Mouse (Mus musculus) C2C12 (cell line): Measurements from ENCODE around the gene Lix1. TPM values are rescaled to one million over a fixed set of nuclear protein-coding genes. Genes with fewer than 3 reads are reported as not detected.

Experiments used
- H3K27me3 ChIP-seq: one replicate; pipeline ENCODE4 v1.6.1; 2011; ENCODE audit not compliant: control insufficient read depth, insufficient read depth, insufficient read length
- H3K36me3 ChIP-seq: one replicate; pipeline ENCODE4 v1.6.1; 2011; ENCODE audit not compliant: control insufficient read depth, insufficient read depth
- H3K4me3 ChIP-seq: one replicate; pipeline ENCODE4 v1.5.1; 2011; ENCODE audit warnings: mild to moderate bottlenecking, control low read depth; ENCODE audit not compliant: poor library complexity, insufficient read depth, severe bottlenecking
- H3K79me2 ChIP-seq: one replicate; pipeline ENCODE4 v1.6.1; 2011; ENCODE audit not compliant: control insufficient read depth, insufficient read depth
- H3K79me3 ChIP-seq: one replicate; pipeline ENCODE4 v1.6.1; 2011; ENCODE audit warnings: low read depth, control low read depth
- H3ac ChIP-seq: one replicate; pipeline ENCODE3; 2011; ENCODE audit warnings: low read depth; ENCODE audit not compliant: control insufficient read depth, insufficient read length
- CEBPB ChIP-seq: IDR thresholded peaks from one replicate; pipeline ENCODE4 v1.6.1; 2011; ENCODE audit warnings: low read depth, mild to moderate bottlenecking, control low read depth, moderate library complexity
- CTCF ChIP-seq: IDR thresholded peaks from one replicate; pipeline ENCODE4 v1.5.1; 2011; ENCODE audit not compliant: control insufficient read depth, insufficient read depth, insufficient read length
- FOSL1 ChIP-seq: IDR thresholded peaks from one replicate; pipeline ENCODE4 v1.8.0; 2011; ENCODE audit warnings: mild to moderate bottlenecking, low read length; ENCODE audit not compliant: poor library complexity, insufficient read depth, severe bottlenecking
- MAX ChIP-seq: IDR thresholded peaks from one replicate; pipeline ENCODE4 v1.6.1; 2011; ENCODE audit warnings: mild to moderate bottlenecking, control low read depth
- MYOD1 ChIP-seq: IDR thresholded peaks from one replicate; pipeline ENCODE4 v1.6.1; 2011; ENCODE audit warnings: low read depth; ENCODE audit not compliant: control insufficient read depth, insufficient read length
- MYOG ChIP-seq: IDR thresholded peaks from one replicate; pipeline ENCODE4 v1.6.1; 2011; ENCODE audit not compliant: control insufficient read depth, insufficient read length; ENCODE audit errors: extremely low read depth
- USF1 ChIP-seq: IDR thresholded peaks from one replicate; pipeline ENCODE4 v1.6.1; 2011; ENCODE audit warnings: low read depth, mild to moderate bottlenecking, control low read depth, moderate library complexity
- polyA plus RNA-seq: library from polyadenylated mRNA; unstranded; fragments of >200 nt; fragmentation: generic; extraction: Trizol; gene quantifications from one replicate; pipeline ENCODE4 v1.2.1, GENCODE M21; 2012; ENCODE audit warnings: missing spikeins

The Lix1 gene
- polyA plus RNA-seq, 1 experiment, result 2.6 TPM

DNA sequence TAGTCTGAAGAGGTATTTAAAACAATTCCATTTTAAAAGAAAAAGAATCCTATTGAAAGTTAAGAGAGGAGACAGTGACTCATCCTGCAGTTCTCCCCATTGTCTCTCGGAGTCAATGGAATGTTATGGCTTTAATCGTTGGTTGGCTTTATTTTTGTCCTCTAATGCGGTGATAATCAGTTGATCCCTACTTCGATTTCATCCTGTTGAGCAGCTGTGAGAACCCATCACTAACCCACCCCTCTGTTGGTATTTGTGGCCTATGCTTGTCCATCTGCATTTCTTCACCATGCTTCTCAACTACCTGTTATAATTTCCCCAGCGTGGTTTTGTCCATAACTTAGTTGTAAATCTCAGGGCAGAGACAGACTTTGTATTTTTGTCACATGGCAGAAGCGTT, 5.7 kb downstream of the Lix1 start:
- Histone ChIP-seq H3K27me3 (no peaks in the 10 kb centered on the region), H3K36me3 (no peaks in the 10 kb centered on the region), H3ac (no peak overlapping the region), H3K4me3 (no peak overlapping the region), H3K79me2 (no peaks in the 10 kb centered on the region), H3K79me3 (no peaks in the 10 kb centered on the region)
- TF ChIP-seq CTCF (no peak), MYOG (no peak), USF1 (peak; percentile 33), CEBPB (no peak), MYOD1 (peak; percentile 95), FOSL1 (no peak), MAX (no peak)

DNA sequence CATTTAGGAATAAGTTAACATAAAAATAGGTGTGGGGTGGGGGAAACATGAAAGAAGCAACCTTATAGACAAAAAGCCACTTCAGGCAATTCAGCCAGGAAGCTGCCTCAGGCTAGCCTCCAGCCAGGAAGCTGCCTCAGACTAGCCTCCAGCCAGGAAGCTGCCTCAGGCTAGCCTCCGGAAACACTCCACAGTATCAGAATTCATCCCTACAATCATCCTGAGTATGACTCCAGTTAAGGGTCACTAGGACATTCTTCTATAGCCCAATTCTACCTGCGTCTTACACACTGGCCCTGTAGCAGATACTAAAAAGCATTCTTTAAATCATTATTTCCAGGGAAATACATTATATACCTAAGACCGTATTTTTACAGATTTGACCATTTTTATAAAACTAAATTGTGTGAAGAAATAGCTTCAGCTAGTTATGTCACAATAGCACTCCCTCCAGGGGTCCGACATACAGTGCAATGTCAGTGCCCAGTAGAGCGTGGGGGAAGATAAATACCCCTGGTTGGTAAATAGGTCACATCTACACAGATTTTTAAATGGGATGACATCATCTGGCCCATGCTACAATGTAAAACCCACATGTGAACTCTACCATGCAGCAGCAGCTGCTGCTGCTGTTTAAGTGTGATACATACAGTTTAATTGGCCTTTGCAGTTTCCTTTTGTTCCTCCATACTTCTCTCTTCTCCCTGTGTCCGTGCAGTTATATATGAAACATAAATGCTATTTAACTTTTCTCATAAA, 6.4 kb downstream of the Lix1 start:
- no peak overlapping the region for H3ac ChIP-seq
- peak; percentile 70 for TF ChIP-seq MYOD1
- no peak for TF ChIP-seq FOSL1
- no peaks in the 10 kb centered on the region for H3K36me3 ChIP-seq
- no peaks in the 10 kb centered on the region for H3K79me3 ChIP-seq
- H3K4me3 ChIP-seq, result no peak overlapping the region
- H3K79me2 ChIP-seq, result no peaks in the 10 kb centered on the region
- no peaks in the 10 kb centered on the region for H3K27me3 ChIP-seq

DNA sequence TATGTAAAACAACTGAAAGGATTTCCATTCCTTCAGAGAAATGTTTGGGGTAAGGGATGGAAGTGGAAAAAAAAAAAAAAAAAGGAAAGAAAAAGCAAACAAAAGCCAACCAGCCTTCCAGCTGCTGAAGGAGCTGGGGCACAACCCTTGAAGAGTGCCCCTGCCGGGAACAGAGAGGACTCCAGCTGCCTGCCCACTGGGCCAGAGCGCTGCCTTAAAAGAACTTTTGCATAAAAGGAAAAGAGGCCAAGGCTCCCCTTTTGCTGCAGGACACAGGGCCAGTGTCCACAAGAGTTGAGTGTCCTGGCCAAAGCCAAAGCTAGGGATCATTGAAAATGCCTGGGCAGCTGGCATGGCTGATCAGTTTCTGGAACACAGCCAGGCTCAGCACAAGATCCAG, 7.1 kb downstream of the Lix1 start:
- no peaks in the 10 kb centered on the region for H3K79me3 ChIP-seq

DNA sequence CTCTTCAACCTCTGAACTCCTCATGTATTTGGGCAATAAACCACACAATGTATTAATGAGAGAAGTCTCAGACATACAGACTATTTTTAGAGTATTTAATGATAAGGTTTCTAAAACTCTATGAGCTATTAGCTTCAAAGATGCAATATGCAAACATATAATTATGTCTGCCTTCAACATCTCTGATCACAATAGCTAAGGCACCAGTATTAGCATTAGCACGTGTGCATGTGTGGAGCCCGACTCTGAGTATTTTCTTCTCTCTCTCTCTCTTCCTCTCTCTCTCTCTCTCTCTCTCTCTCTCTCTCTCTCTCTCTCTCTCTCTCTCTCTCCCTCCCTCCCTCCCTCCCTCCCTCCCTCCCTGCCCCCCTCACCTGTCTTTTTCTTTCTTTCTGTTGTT, 9.0 kb downstream of the Lix1 start:
- H3K4me3 ChIP-seq, result no peak overlapping the region
- H3K27me3 ChIP-seq, result no peaks in the 10 kb centered on the region
- no peak for TF ChIP-seq MAX
- no peak for TF ChIP-seq MYOD1
- no peak for TF ChIP-seq FOSL1
- TF ChIP-seq CEBPB, result no peak
- H3ac ChIP-seq, result no peak overlapping the region
- no peaks in the 10 kb centered on the region for H3K79me2 ChIP-seq
- no peaks in the 10 kb centered on the region for H3K36me3 ChIP-seq
- H3K79me3 ChIP-seq, result no peaks in the 10 kb centered on the region

More for the DNA sequence above, 7.1 kb downstream of the Lix1 start:
- Histone ChIP-seq H3ac (no peak overlapping the region), H3K79me2 (no peaks in the 10 kb centered on the region), H3K4me3 (no peak overlapping the region), H3K27me3 (no peaks in the 10 kb centered on the region), H3K36me3 (no peaks in the 10 kb centered on the region)
- TF ChIP-seq CEBPB (no peak), FOSL1 (no peak), MAX (no peak), USF1 (no peak), CTCF (no peak), MYOD1 (no peak), MYOG (no peak)

DNA sequence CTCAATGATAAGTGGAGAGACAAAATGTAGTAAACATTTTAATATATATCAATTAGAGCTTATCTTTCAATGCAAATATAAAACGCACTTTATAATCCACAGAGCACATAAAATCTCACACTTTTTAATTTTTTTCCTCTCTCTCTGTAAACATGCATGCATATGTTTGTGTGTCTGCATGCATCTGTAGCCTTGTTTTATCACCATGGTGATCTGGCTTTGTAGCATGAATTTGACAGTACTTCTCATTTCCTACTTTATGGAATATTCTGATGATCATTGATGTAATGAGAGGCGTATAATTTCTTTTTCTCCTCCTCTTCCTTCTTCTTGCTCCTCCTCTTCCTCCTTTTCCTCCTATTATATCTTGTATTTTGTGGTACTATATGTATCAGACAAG, 9.7 kb downstream of the Lix1 start:
- Histone ChIP-seq H3ac (no peak overlapping the region), H3K79me3 (no peaks in the 10 kb centered on the region), H3K36me3 (no peaks in the 10 kb centered on the region), H3K79me2 (no peaks in the 10 kb centered on the region), H3K27me3 (no peaks in the 10 kb centered on the region), H3K4me3 (no peak overlapping the region)
- no peak for TF ChIP-seq CEBPB
- no peak for TF ChIP-seq MYOD1

DNA sequence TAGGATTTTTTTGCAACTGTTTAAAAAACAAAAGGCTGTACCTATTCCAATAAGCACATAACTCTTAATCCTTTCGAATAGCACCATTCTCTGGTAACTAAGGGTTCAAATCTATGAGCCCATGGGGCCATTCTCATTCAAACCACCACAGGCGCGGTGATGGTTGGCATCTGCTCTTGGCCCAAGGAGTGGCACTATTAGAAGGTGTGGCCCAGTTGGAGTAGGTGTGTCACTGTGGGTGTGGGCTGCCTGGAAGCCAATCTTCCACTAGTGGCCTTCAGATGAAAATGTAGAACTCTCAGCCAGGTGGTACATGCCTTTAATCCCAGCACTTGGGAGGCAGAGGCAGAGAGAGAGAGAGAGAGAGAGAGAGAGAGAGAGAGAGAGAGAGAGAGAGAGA, 11.7 kb downstream of the Lix1 start:
- Histone ChIP-seq H3K79me2 (no peaks in the 10 kb centered on the region), H3K79me3 (no peaks in the 10 kb centered on the region), H3K36me3 (no peaks in the 10 kb centered on the region), H3K27me3 (no peaks in the 10 kb centered on the region), H3ac (no peak overlapping the region), H3K4me3 (no peak overlapping the region)
- TF ChIP-seq CTCF, result no peak
- TF ChIP-seq USF1, result no peak
- no peak for TF ChIP-seq CEBPB
- TF ChIP-seq MYOG, result no peak
- TF ChIP-seq MAX, result no peak
- no peak for TF ChIP-seq MYOD1
- TF ChIP-seq FOSL1, result no peak
